Mouse (Mus musculus) ES-E14 (cell line): ENCODE measurements at regions not wholly inside any gene's neighbourhood (a gene's known extent, or its start where the extent isn't known, plus 50 kb on each side); places are given as distances from the start of the nearest gene placed in this dataset.
A peak's percentile ranks its signal among the peaks of the same experiment; 100 is the strongest.

Source experiments
- DNase-seq: peaks from one replicate; pipeline ENCODE4 v3.0.0-alpha.2; 2013; ENCODE audit warnings: low read depth, low spot score
- H3K27ac ChIP-seq: 2 replicates; pipeline ENCODE4 v1.5.1; 2012; ENCODE audit warnings: low read depth, mild to moderate bottlenecking, low read length, moderate library complexity, mixed read lengths; ENCODE audit not compliant: poor library complexity, insufficient read depth, severe bottlenecking
- H3K36me3 ChIP-seq: 2 replicates; pipeline ENCODE4 v1.6.1; 2012; ENCODE audit warnings: mild to moderate bottlenecking, low read length, moderate library complexity, mixed read lengths; ENCODE audit not compliant: control insufficient read depth, poor library complexity, insufficient read depth, severe bottlenecking
- H3K4me1 ChIP-seq, 2 experiments: fragments of 150-350 bp in 1 of 2; sonication (generic) in 1 of 2; 2 replicates each; pipeline ENCODE4 v1.6.1; 2012; ENCODE audit warnings: low read length in 2 of 2, mild to moderate bottlenecking in 1 of 2, mixed read lengths in 1 of 2; ENCODE audit not compliant: control insufficient read depth in 2 of 2, insufficient read depth in 2 of 2, poor library complexity in 1 of 2
- H3K4me3 ChIP-seq, 2 experiments: fragments of 150-350 bp in 1 of 2; sonication (generic) in 1 of 2; 2 replicates each; pipeline ENCODE4 v1.5.1; 2012; ENCODE audit warnings: low read length in 2 of 2, low read depth in 1 of 2, mild to moderate bottlenecking in 1 of 2, mixed read lengths in 1 of 2; ENCODE audit not compliant: insufficient read depth in 1 of 2, poor library complexity in 1 of 2, severe bottlenecking in 1 of 2
- H3K9ac ChIP-seq: 2 replicates; pipeline ENCODE4 v1.6.1; 2012; ENCODE audit warnings: low read depth, mild to moderate bottlenecking, low read length, mixed read lengths; ENCODE audit not compliant: poor library complexity, insufficient read depth, severe bottlenecking
- H3K9me3 ChIP-seq: fragments of 150-350 bp; sonication (generic); 2 replicates; pipeline ENCODE4 v1.6.1; 2012; ENCODE audit warnings: low read depth, mild to moderate bottlenecking, low read length; ENCODE audit not compliant: control insufficient read depth, insufficient read depth
- CHD2 ChIP-seq: IDR thresholded peaks from 2 replicates; pipeline ENCODE4 v1.6.1; 2014; ENCODE audit warnings: mild to moderate bottlenecking, low read depth, low read length, inconsistent platforms
- HCFC1 ChIP-seq: IDR thresholded peaks from 2 replicates; pipeline ENCODE4 v1.6.1; 2012; ENCODE audit warnings: low read length, inconsistent platforms, borderline replicate concordance; ENCODE audit not compliant: insufficient read depth
- MAFK ChIP-seq: IDR thresholded peaks from 2 replicates; pipeline ENCODE4 v1.6.1; 2014; ENCODE audit warnings: mild to moderate bottlenecking, low read depth, low read length, inconsistent platforms; ENCODE audit not compliant: insufficient read depth
- ZC3H11A ChIP-seq: IDR thresholded peaks from 2 replicates; pipeline ENCODE4 v1.6.1; 2012; ENCODE audit warnings: low read depth, mild to moderate bottlenecking, inconsistent platforms, low read length, borderline replicate concordance
- ZNF384 ChIP-seq: IDR thresholded peaks from 2 replicates; pipeline ENCODE4 v1.6.1; 2012; ENCODE audit warnings: low read depth, low read length, inconsistent platforms
- in situ Hi-C, 2 experiments: fragments of 600-800 bp; cut with MboI; formaldehyde crosslinking; loops; one replicate each; pipeline ENCODE4 v1.15.1; 2025; ENCODE audit warnings: low sequenced_read_pairs in 2 of 2, inconsistent platforms in 1 of 2; ENCODE audit not compliant: unreplicated experiment in 2 of 2

DNA sequence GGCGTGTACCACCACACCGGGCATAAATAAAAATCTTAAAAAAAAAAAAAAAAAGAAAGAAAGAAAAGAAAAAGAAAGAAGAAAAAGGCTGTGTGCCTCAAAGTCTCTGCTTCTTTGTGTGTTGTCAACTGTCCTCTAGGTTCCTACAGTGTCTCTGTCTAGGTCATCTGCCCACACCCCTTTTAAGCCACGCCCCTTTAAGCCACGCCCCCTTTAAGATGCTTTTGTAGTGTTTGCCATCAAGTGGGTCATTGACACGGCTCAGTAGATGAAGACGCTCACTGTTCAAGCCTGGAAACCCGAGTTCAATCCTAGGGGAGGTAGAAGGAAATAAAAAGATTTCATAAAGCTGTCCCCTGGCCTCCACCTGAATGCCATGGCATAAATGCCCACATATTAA, 144.0 kb downstream of the Hmg20a start:
- Histone ChIP-seq H3K9ac (no peak overlapping the region), H3K36me3 (no peaks in the 10 kb centered on the region), H3K4me1 (no peaks in the 10 kb centered on the region), H3K9me3 (no peaks in the 10 kb centered on the region), H3K4me3 (no peak overlapping the region), H3K27ac (no peak overlapping the region)
- TF ChIP-seq ZNF384: 0 out of 2 replicates have a peak, but pooled peaks have one; percentile 11
- TF ChIP-seq CHD2: no peak
- in situ Hi-C loops: loop anchor here (10.0 to 25.0 kb wide), 2 partner anchors 350 to 358 kb away; no protein-coding TSS in a partner anchor
- DNase-seq: no peak

DNA sequence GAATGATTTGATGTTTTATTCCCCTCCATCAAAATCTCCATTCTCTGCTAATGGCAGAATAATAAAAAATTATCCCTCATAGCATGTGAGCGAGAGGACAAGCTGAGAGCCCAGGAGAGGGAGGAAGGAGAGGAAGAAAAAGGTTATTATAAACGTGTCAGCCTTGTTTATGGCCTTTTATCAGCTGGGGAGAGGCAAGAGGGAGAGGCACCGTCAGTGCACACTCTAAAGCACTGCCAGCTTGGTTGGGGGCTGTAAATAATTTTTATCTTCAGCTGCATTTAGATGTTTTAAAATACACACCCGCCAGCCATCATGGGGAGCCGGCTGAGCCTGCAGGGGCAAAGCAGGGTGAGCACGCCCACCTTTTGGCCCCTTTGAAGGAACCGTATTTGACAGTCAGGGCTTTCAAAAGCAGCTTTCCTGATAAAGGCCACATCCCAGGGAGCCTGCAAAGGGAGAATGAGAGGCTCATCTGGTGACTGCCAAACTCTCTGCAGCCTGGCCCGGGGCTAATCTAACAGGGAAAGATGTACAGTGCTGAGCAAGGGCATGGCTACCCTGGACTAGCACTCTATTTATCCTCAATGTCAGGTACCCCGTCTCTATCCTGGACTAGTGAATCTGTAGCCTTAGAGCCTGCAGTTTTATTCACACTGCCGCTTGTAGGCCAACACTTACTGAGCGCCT, 145.8 kb downstream of the Hmg20a start:
- in situ Hi-C loops: loop anchor here (10.0 to 25.0 kb wide), 2 partner anchors 352 to 359 kb away; no protein-coding TSS in a partner anchor

More for the DNA sequence above, 145.8 kb downstream of the Hmg20a start:
- no peak overlapping the region for H3K9ac ChIP-seq
- H3K4me3 ChIP-seq: no peak overlapping the region
- TF ChIP-seq ZNF384 (no peak), MAFK (no peak), HCFC1 (no peak), ZC3H11A (no peak), CHD2 (no peak)
- no peak overlapping the region for H3K27ac ChIP-seq
- no peaks in the 10 kb centered on the region for H3K36me3 ChIP-seq
- no peaks in the 10 kb centered on the region for H3K9me3 ChIP-seq
- DNase-seq: no peak
- no peaks in the 10 kb centered on the region for H3K4me1 ChIP-seq
